19 mouse cellular contexts compared by ENCODE assay signal in the genomic region with DNA sequence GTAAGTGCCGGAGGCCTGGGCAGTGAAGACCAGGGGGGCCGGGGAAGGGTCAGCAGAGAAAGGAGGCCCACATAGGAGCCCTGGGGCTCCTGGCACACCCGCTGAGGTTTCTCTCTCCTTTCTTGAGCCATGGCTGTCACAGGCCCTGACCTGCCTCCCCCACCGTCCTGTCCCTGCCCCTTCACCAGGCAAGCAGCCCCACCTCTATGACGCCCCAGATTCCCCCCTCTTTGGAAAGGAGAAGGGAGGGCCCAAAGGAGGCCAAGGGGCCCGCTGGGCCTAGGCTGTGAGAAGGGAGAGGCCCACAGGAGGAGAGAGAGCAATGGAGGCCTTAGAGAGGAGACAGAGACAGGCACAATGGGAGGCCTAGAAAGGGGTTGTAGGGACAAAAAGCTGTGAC. TPM values are rescaled to one million over a fixed set of nuclear protein-coding genes. Genes with fewer than 3 reads are reported as not detected.
DNase-seq lines count a peak whose midpoint lies in the region; ATAC-seq lines count a peak whose summit lies in the region.
"Had no signal": no experiment of that assay in that cellular context is flagged by ENCODE, and none has a peak within 500 bp of the region (broad histone marks: within the 10 kb centered on the region; RNA-seq: fewer than 3 reads in every experiment).

No protein-coding gene starts in this region.

- WGBS in midbrain, embryonic 11.5 days = 43% methylated on average over 6 of the region's 6 CpGs
- 34% methylated on average over 6 of the region's 6 CpGs for WGBS in midbrain, embryonic 16.5 days
- 41% methylated on average over 6 of the region's 6 CpGs for WGBS in embryonic facial prominence, embryonic 13.5 days

- H3K27ac ChIP-seq in midbrain, embryonic 11.5 days (ENCODE audit: low read depth, low read length) = no peak overlapping the region
- no peak overlapping the region for H3K27ac ChIP-seq in midbrain, embryonic 16.5 days (ENCODE audit: low read length)
- peak overlapping the region; percentile 69 for H3K27ac ChIP-seq in embryonic facial prominence, embryonic 13.5 days
- H3K27ac ChIP-seq: heart, adult 2 months; layer of hippocampus, adult 2 months; liver, embryonic 13.5 days had no signal

- no peak overlapping the region for H3K4me3 ChIP-seq in midbrain, embryonic 11.5 days (ENCODE audit: low read depth, low read length)
- H3K4me3 ChIP-seq in midbrain, embryonic 16.5 days (ENCODE audit: low read depth, low read length) = no peak overlapping the region
- no peak overlapping the region for H3K4me3 ChIP-seq in embryonic facial prominence, embryonic 13.5 days
- H3K4me3 ChIP-seq: heart, adult 2 months; layer of hippocampus, adult 2 months; liver, embryonic 13.5 days had no signal

- H3K9me3 ChIP-seq in midbrain, embryonic 11.5 days (ENCODE audit: control insufficient read depth, low read length) = no peaks in the 10 kb centered on the region
- H3K9me3 ChIP-seq in midbrain, embryonic 16.5 days (replicated peaks; ENCODE audit: control insufficient read depth, low read length, poor library complexity, severe bottlenecking) = no peaks in the 10 kb centered on the region
- H3K9me3 ChIP-seq in embryonic facial prominence, embryonic 13.5 days = no peaks in the 10 kb centered on the region
- H3K9me3 ChIP-seq: G1E; liver, embryonic 13.5 days had no signal

- intact Hi-C loops in heart, postnatal 10 days (cut with DNase I) = no loop called here

- no peaks in the 10 kb centered on the region for H3K36me3 ChIP-seq in midbrain, embryonic 11.5 days (ENCODE audit: control insufficient read depth, insufficient read depth, low read length)
- H3K36me3 ChIP-seq in midbrain, embryonic 16.5 days (ENCODE audit: control insufficient read depth, insufficient read depth, low read length) = no peaks in the 10 kb centered on the region
- H3K36me3 ChIP-seq in embryonic facial prominence, embryonic 13.5 days = no peaks in the 10 kb centered on the region
- H3K36me3 ChIP-seq: G1E; liver, embryonic 13.5 days had no signal

- no peak overlapping the region; the same call in 1 of the 2 replicates for H3K9ac ChIP-seq in midbrain, embryonic 11.5 days (ENCODE audit: low read length)
- H3K9ac ChIP-seq in midbrain, embryonic 16.5 days (ENCODE audit: low read depth, low read length) = no peak overlapping the region
- no peak overlapping the region; the same call in 1 of the 2 replicates for H3K9ac ChIP-seq in embryonic facial prominence, embryonic 13.5 days
- H3K9ac ChIP-seq: liver, embryonic 13.5 days had no signal

- peaks cover 6% of the 10 kb centered on the region for H3K4me1 ChIP-seq in midbrain, embryonic 11.5 days (ENCODE audit: control insufficient read depth, insufficient read depth, low read length)
- no peaks in the 10 kb centered on the region for H3K4me1 ChIP-seq in midbrain, embryonic 16.5 days (ENCODE audit: control insufficient read depth, insufficient read depth, low read length)
- no peaks in the 10 kb centered on the region for H3K4me1 ChIP-seq in embryonic facial prominence, embryonic 13.5 days
- H3K4me1 ChIP-seq: liver, embryonic 13.5 days had no signal

- no peak overlapping the region for H3K4me2 ChIP-seq in midbrain, embryonic 11.5 days
- no peak overlapping the region for H3K4me2 ChIP-seq in midbrain, embryonic 16.5 days (ENCODE audit: low read length)
- H3K4me2 ChIP-seq in embryonic facial prominence, embryonic 13.5 days = no peak overlapping the region
- H3K4me2 ChIP-seq: liver, embryonic 13.5 days had no signal

- ATAC-seq in midbrain, embryonic 11.5 days (ENCODE audit: low FRiP score) = peak; percentile 51
- ATAC-seq in midbrain, embryonic 16.5 days = no peak
- ATAC-seq in embryonic facial prominence, embryonic 13.5 days (ENCODE audit: insufficient number of reproducible peaks, insufficient read depth, low FRiP score, low TSS enrichment, low read depth) = no peak

- DNase-seq in heart, postnatal 4 days = peak; percentile 2
- DNase-seq in heart, postnatal 10 days = no peak
- DNase-seq in midbrain, embryonic 11.5 days (ENCODE audit: low spot score, missing footprints) = no peak
- DNase-seq in 3134 (ENCODE audit: extremely low read depth, insufficient read length, low spot score) = peak; percentile 49
- no peak for DNase-seq in frontal cortex, adult 2 months (ENCODE audit: extremely low spot score in 1 of 2, low spot score in 1 of 2)
- no peak for DNase-seq in thymus, postnatal 10 days (ENCODE audit: low spot score in 2 of 2)
- DNase-seq: adrenal gland, postnatal 10 days; cerebellum, adult 8-10 months; heart, postnatal 14 days; kidney, adult 2 months; liver, embryonic 13.5 days; lung, postnatal 10 days; right cerebral cortex, postnatal 25 days had no signal

- no peaks in the 10 kb centered on the region for H3K27me3 ChIP-seq in midbrain, embryonic 11.5 days (ENCODE audit: control insufficient read depth, insufficient read depth, low read length)
- no peaks in the 10 kb centered on the region for H3K27me3 ChIP-seq in midbrain, embryonic 16.5 days (ENCODE audit: control insufficient read depth, insufficient read depth, low read depth, low read length)
- H3K27me3 ChIP-seq in embryonic facial prominence, embryonic 13.5 days = no peaks in the 10 kb centered on the region
- H3K27me3 ChIP-seq: liver, embryonic 13.5 days had no signal

RNA-seq across cellular contexts. Expression of gene Klk11, which starts 0.4 kb away (rescaled TPM):
- total RNA-seq in heart, postnatal 4 days (2021) = not detected
- not detected for total RNA-seq in heart, postnatal 10 days (2021)
- polyA plus RNA-seq in midbrain, embryonic 11.5 days (2014; fragmentation: Nextera tagmentation; extraction: Ambion mirVana) = 0.19 TPM in 1 of 2 replicates, not detected in the other
- 0.21 TPM in 1 of 2 replicates, not detected in the other for polyA plus RNA-seq in midbrain, embryonic 16.5 days (2015; fragmentation: Nextera tagmentation; extraction: Ambion mirVana)
- 1.3 and 3.0 TPM in 2 replicates for polyA plus RNA-seq in embryonic facial prominence, embryonic 13.5 days (2015; fragmentation: Nextera tagmentation; extraction: Ambion mirVana)
- 0.08 TPM in 1 of 2 replicates, not detected in the other for polyA plus RNA-seq in frontal cortex, adult 2 months (2012; rRNA removed)
- total RNA-seq: G1E; layer of hippocampus, adult 2 months; monocyte, adult 5-6 weeks had no signal
- polyA plus RNA-seq: G1E; kidney, adult 2 months; liver, embryonic 13.5 days had no signal

RNA-seq across cellular contexts. Expression of gene Klk10, which starts 6.0 kb away (rescaled TPM):
- total RNA-seq in heart, postnatal 4 days (2021) = not detected
- not detected for total RNA-seq in heart, postnatal 10 days (2021)
- polyA plus RNA-seq in midbrain, embryonic 11.5 days (2014; fragmentation: Nextera tagmentation; extraction: Ambion mirVana) = 0.19 and 0.29 TPM in 2 replicates
- polyA plus RNA-seq in midbrain, embryonic 16.5 days (2015; fragmentation: Nextera tagmentation; extraction: Ambion mirVana) = 0.13 and 0.25 TPM in 2 replicates
- 3.0 and 3.6 TPM in 2 replicates for polyA plus RNA-seq in embryonic facial prominence, embryonic 13.5 days (2015; fragmentation: Nextera tagmentation; extraction: Ambion mirVana)
- 0.17 and 0.18 TPM in 2 replicates for polyA plus RNA-seq in frontal cortex, adult 2 months (2012; rRNA removed)
- total RNA-seq: G1E; monocyte, adult 5-6 weeks had no signal
- polyA plus RNA-seq: G1E; liver, embryonic 13.5 days had no signal

RNA-seq across cellular contexts. Expression of gene Klk12, which starts 6.1 kb away (rescaled TPM):
- not detected for total RNA-seq in heart, postnatal 4 days (2021)
- total RNA-seq in heart, postnatal 10 days (2021) = not detected
- polyA plus RNA-seq in midbrain, embryonic 11.5 days (2014; fragmentation: Nextera tagmentation; extraction: Ambion mirVana) = not detected in 2 replicates
- polyA plus RNA-seq in midbrain, embryonic 16.5 days (2015; fragmentation: Nextera tagmentation; extraction: Ambion mirVana) = not detected in 2 replicates
- 0.25 TPM in 1 of 2 replicates, not detected in the other for polyA plus RNA-seq in embryonic facial prominence, embryonic 13.5 days (2015; fragmentation: Nextera tagmentation; extraction: Ambion mirVana)
- not detected in 2 replicates for polyA plus RNA-seq in frontal cortex, adult 2 months (2012; rRNA removed)
- total RNA-seq: adrenal gland, postnatal 10 days; G1E; heart, adult 2 months; heart, postnatal 14 days; layer of hippocampus, adult 2 months; monocyte, adult 5-6 weeks had no signal
- polyA plus RNA-seq: G1E; heart, adult 2 months; kidney, adult 2 months; liver, embryonic 13.5 days had no signal

RNA-seq across cellular contexts. Expression of gene Klk9, which starts 16.9 kb away (rescaled TPM):
- total RNA-seq in heart, postnatal 4 days (2021) = not detected
- not detected for total RNA-seq in heart, postnatal 10 days (2021)
- polyA plus RNA-seq in midbrain, embryonic 11.5 days (2014; fragmentation: Nextera tagmentation; extraction: Ambion mirVana) = not detected in 2 replicates
- polyA plus RNA-seq in midbrain, embryonic 16.5 days (2015; fragmentation: Nextera tagmentation; extraction: Ambion mirVana) = 0.13 TPM in 1 of 2 replicates, not detected in the other
- polyA plus RNA-seq in embryonic facial prominence, embryonic 13.5 days (2015; fragmentation: Nextera tagmentation; extraction: Ambion mirVana) = 0.46 and 0.83 TPM in 2 replicates
- polyA plus RNA-seq in frontal cortex, adult 2 months (2012; rRNA removed) = not detected in 2 replicates
- total RNA-seq: adrenal gland, postnatal 10 days; G1E; heart, adult 2 months; heart, postnatal 14 days; layer of hippocampus, adult 2 months; monocyte, adult 5-6 weeks had no signal
- polyA plus RNA-seq: G1E; kidney, adult 2 months; liver, embryonic 13.5 days had no signal

RNA-seq across cellular contexts. Expression of gene Klk8, which starts 22.6 kb away (rescaled TPM):
- total RNA-seq in heart, postnatal 4 days (2021) = 10 to 100 TPM; 10.6 to 17.4 TPM
- total RNA-seq in heart, postnatal 10 days (2021) = 10 to 100 TPM; 13.0 to 19.9 TPM
- polyA plus RNA-seq in midbrain, embryonic 11.5 days (2014; fragmentation: Nextera tagmentation; extraction: Ambion mirVana) = 7.6 and 7.8 TPM in 2 replicates
- polyA plus RNA-seq in midbrain, embryonic 16.5 days (2015; fragmentation: Nextera tagmentation; extraction: Ambion mirVana) = 5.7 and 8.6 TPM in 2 replicates
- polyA plus RNA-seq in embryonic facial prominence, embryonic 13.5 days (2015; fragmentation: Nextera tagmentation; extraction: Ambion mirVana) = 23.9 and 25.1 TPM in 2 replicates
- polyA plus RNA-seq in frontal cortex, adult 2 months (2012; rRNA removed) = 3.8 TPM in 2 replicates
- total RNA-seq: G1E had no signal
- polyA plus RNA-seq: G1E had no signal

Comparison
In these comparisons a context has a peak if more than half of its experiments do, and no peak if none do; other contexts are left out.
1. DNase-seq: peak in heart, postnatal 4 days (single experiment) and 3134 (single experiment); none in heart, postnatal 10 days (0 of 2), midbrain, embryonic 11.5 days (single experiment), frontal cortex, adult 2 months (0 of 2) and thymus, postnatal 10 days (0 of 2).